Mouse (Mus musculus): ENCODE results near the gene Grm2. TPM values are rescaled to one million over a fixed set of nuclear protein-coding genes. Genes with fewer than 3 reads are reported as not detected.

Grm2 gene
- polyA plus RNA-seq, 1 experiment = not detected

- no peaks in the 10 kb centered on the region for H3K4me1 ChIP-seq (ENCODE audit: control insufficient read depth, insufficient read depth, low read length)
- H3K4me3 ChIP-seq (replicated peaks; ENCODE audit: control insufficient read depth, low read depth, low read length) = no peak overlapping the region
- 81% methylated on average over 6 of the region's 6 CpGs for WGBS
- TF ChIP-seq POLR2A (IDR thresholded peaks at IDR 0.05; ENCODE audit: borderline replicate concordance, control insufficient read depth, low read depth, low read length) (no peak), CTCF (IDR thresholded peaks at IDR 0.05; ENCODE audit: control insufficient read depth, insufficient read depth, low read length) (no peak)
- no peak overlapping the region for H3K27ac ChIP-seq (ENCODE audit: control insufficient read depth, insufficient read depth, low read depth, low read length, poor library complexity)
Observed at GRCm38 (mm10) chr9:106663200-106663599, 7.3 kb upstream of the Grm2 start.

- WGBS = 61% methylated on average over 1 of the region's 1 CpGs
- H3K4me1 ChIP-seq (ENCODE audit: control insufficient read depth, insufficient read depth, low read length) = no peaks in the 10 kb centered on the region
- TF ChIP-seq POLR2A (IDR thresholded peaks at IDR 0.05; ENCODE audit: borderline replicate concordance, control insufficient read depth, low read depth, low read length) = no peak
- no peak overlapping the region for H3K27ac ChIP-seq (ENCODE audit: control insufficient read depth, insufficient read depth, low read depth, low read length, poor library complexity)
- no peak overlapping the region for H3K4me3 ChIP-seq (replicated peaks; ENCODE audit: control insufficient read depth, low read depth, low read length)
Observed at GRCm38 (mm10) chr9:106659935-106660334, 4.1 kb upstream of the Grm2 start.

GRCm38 (mm10) chr9:106659441-106659840 is 3.6 kb upstream of the Grm2 start:
- Histone ChIP-seq H3K4me1 (ENCODE audit: control insufficient read depth, insufficient read depth, low read length) (no peaks in the 10 kb centered on the region), H3K27ac (ENCODE audit: control insufficient read depth, insufficient read depth, low read depth, low read length, poor library complexity) (no peak overlapping the region), H3K4me3 (replicated peaks; ENCODE audit: control insufficient read depth, low read depth, low read length) (no peak overlapping the region)
- TF ChIP-seq CTCF (IDR thresholded peaks at IDR 0.05; ENCODE audit: control insufficient read depth, insufficient read depth, low read length) = no peak
- TF ChIP-seq POLR2A (IDR thresholded peaks at IDR 0.05; ENCODE audit: borderline replicate concordance, control insufficient read depth, low read depth, low read length) = no peak
- WGBS = 77% methylated on average over 7 of the region's 7 CpGs

GRCm38 (mm10) chr9:106657592-106657991 is 1.7 kb upstream of the Grm2 start:
- no peaks in the 10 kb centered on the region for H3K4me1 ChIP-seq (ENCODE audit: control insufficient read depth, insufficient read depth, low read length)
- WGBS = 79% methylated on average over 5 of the region's 5 CpGs
- H3K4me3 ChIP-seq (replicated peaks; ENCODE audit: control insufficient read depth, low read depth, low read length) = no peak overlapping the region
- no peak overlapping the region for H3K27ac ChIP-seq (ENCODE audit: control insufficient read depth, insufficient read depth, low read depth, low read length, poor library complexity)
- TF ChIP-seq POLR2A (IDR thresholded peaks at IDR 0.05; ENCODE audit: borderline replicate concordance, control insufficient read depth, low read depth, low read length) (no peak), CTCF (IDR thresholded peaks at IDR 0.05; ENCODE audit: control insufficient read depth, insufficient read depth, low read length) (no peak)

GRCm38 (mm10) chr9:106656820-106657219 is 938 bp upstream of the Grm2 start:
- TF ChIP-seq CTCF (IDR thresholded peaks at IDR 0.05; ENCODE audit: control insufficient read depth, insufficient read depth, low read length) (no peak), POLR2A (IDR thresholded peaks at IDR 0.05; ENCODE audit: borderline replicate concordance, control insufficient read depth, low read depth, low read length) (no peak)
- 51% methylated on average over 5 of the region's 5 CpGs for WGBS

GRCm38 (mm10) chr9:106652720-106653119 is 3.2 kb downstream of the Grm2 start:
- no peak overlapping the region for H3K4me3 ChIP-seq (replicated peaks; ENCODE audit: control insufficient read depth, low read depth, low read length)
- H3K4me1 ChIP-seq (ENCODE audit: control insufficient read depth, insufficient read depth, low read length) = no peaks in the 10 kb centered on the region
- 47% methylated on average over 1 of the region's 1 CpGs for WGBS
- TF ChIP-seq POLR2A (IDR thresholded peaks at IDR 0.05; ENCODE audit: borderline replicate concordance, control insufficient read depth, low read depth, low read length) (no peak), CTCF (IDR thresholded peaks at IDR 0.05; ENCODE audit: control insufficient read depth, insufficient read depth, low read length) (peak; percentile 15; the same call in 1 of the 2 replicates)
- H3K27ac ChIP-seq (ENCODE audit: control insufficient read depth, insufficient read depth, low read depth, low read length, poor library complexity) = no peak overlapping the region

More at GRCm38 (mm10) chr9:106656820-106657219, 938 bp upstream of the Grm2 start:
- Histone ChIP-seq H3K4me1 (ENCODE audit: control insufficient read depth, insufficient read depth, low read length) (no peaks in the 10 kb centered on the region), H3K27ac (ENCODE audit: control insufficient read depth, insufficient read depth, low read depth, low read length, poor library complexity) (no peak overlapping the region), H3K4me3 (replicated peaks; ENCODE audit: control insufficient read depth, low read depth, low read length) (no peak overlapping the region)

- H3K27ac ChIP-seq (ENCODE audit: control insufficient read depth, insufficient read depth, low read depth, low read length, poor library complexity) = no peak overlapping the region
- WGBS = 66% methylated on average over 27 of the region's 27 CpGs
- no peaks in the 10 kb centered on the region; the same call in 1 of the 2 replicates for H3K4me1 ChIP-seq (ENCODE audit: control insufficient read depth, insufficient read depth, low read length)
- no peak overlapping the region for H3K4me3 ChIP-seq (replicated peaks; ENCODE audit: control insufficient read depth, low read depth, low read length)
- TF ChIP-seq CTCF (IDR thresholded peaks at IDR 0.05; ENCODE audit: control insufficient read depth, insufficient read depth, low read length) (no peak), POLR2A (IDR thresholded peaks at IDR 0.05; ENCODE audit: borderline replicate concordance, control insufficient read depth, low read depth, low read length) (no peak)
Observed at GRCm38 (mm10) chr9:106647226-106647625, 8.7 kb downstream of the Grm2 start.

GRCm38 (mm10) chr9:106645684-106646271 is 10.1 kb downstream of the Grm2 start:
- no peak for TF ChIP-seq POLR2A (IDR thresholded peaks at IDR 0.05; ENCODE audit: borderline replicate concordance, control insufficient read depth, low read depth, low read length)
- TF ChIP-seq CTCF (IDR thresholded peaks at IDR 0.05; ENCODE audit: control insufficient read depth, insufficient read depth, low read length) = no peak
- H3K4me3 ChIP-seq (replicated peaks; ENCODE audit: control insufficient read depth, low read depth, low read length) = no peak overlapping the region
- H3K27ac ChIP-seq (ENCODE audit: control insufficient read depth, insufficient read depth, low read depth, low read length, poor library complexity) = no peak overlapping the region
- 77% methylated on average over 9 of the region's 9 CpGs for WGBS
- H3K4me1 ChIP-seq (ENCODE audit: control insufficient read depth, insufficient read depth, low read length) = no peaks in the 10 kb centered on the region; the same call in 1 of the 2 replicates

- TF ChIP-seq CTCF (IDR thresholded peaks at IDR 0.05; ENCODE audit: control insufficient read depth, insufficient read depth, low read length) (no peak), POLR2A (IDR thresholded peaks at IDR 0.05; ENCODE audit: borderline replicate concordance, control insufficient read depth, low read depth, low read length) (no peak)
- H3K4me1 ChIP-seq (ENCODE audit: control insufficient read depth, insufficient read depth, low read length) = no peaks in the 10 kb centered on the region; the same call in 1 of the 2 replicates
- H3K4me3 ChIP-seq (replicated peaks; ENCODE audit: control insufficient read depth, low read depth, low read length) = no peak overlapping the region
- no peak overlapping the region for H3K27ac ChIP-seq (ENCODE audit: control insufficient read depth, insufficient read depth, low read depth, low read length, poor library complexity)
- WGBS = 58% methylated on average over 6 of the region's 6 CpGs
Observed at GRCm38 (mm10) chr9:106643787-106644186, 12.1 kb downstream of the Grm2 start.

Data from bone marrow, adult 2 months (tissue).